Mouse (Mus musculus) gastrocnemius, adult 2 months (tissue): ENCODE measurements around the gene Pah. TPM values are rescaled to one million over a fixed set of nuclear protein-coding genes. Genes with fewer than 3 reads are reported as not detected.

ENCODE experiments used
- DNase-seq: peaks from one replicate; pipeline ENCODE4 v3.0.0; 2022
- H3K27ac ChIP-seq: fragments of 200-600 bp; 2 replicates; pipeline ENCODE4 v1.8.1; 2022; ENCODE audit warnings: mild to moderate bottlenecking
- H3K4me3 ChIP-seq: fragments of 200-600 bp; 2 replicates; pipeline ENCODE4 v1.8.1; 2022; ENCODE audit warnings: mild to moderate bottlenecking, moderate library complexity
- CTCF ChIP-seq: fragments of 200-600 bp; IDR thresholded peaks from 2 replicates; pipeline ENCODE4 v1.8.1; 2022; ENCODE audit warnings: antibody characterized with exemption, mild to moderate bottlenecking, moderate library complexity
- intact Hi-C: fragments of 180-260 bp; cut with DNase I; formaldehyde crosslinking; loops from one replicate; pipeline ENCODE4 v1.15.1; 2025
- long read RNA-seq, 2 experiments: library from polyadenylated mRNA; stranded (forward); transcript quantifications; one replicate each; pipeline ENCODE4 v2.0.0; 2021
- total RNA-seq, 2 experiments: library from RNA; stranded (reverse); gene quantifications; 2 replicates each; pipeline ENCODE4 v1.2.3; 2021

Pah gene
- total RNA-seq = not detected
- long read RNA-seq, experiment 1 = 0 reads
- long read RNA-seq, experiment 2 = 0 reads

- H3K4me3 ChIP-seq = no peak within 1 kb of the TSS
- no peak for TF ChIP-seq CTCF
- no peak within 1 kb of the TSS for H3K27ac ChIP-seq
- DNase-seq = no peak
- intact Hi-C loops = no loop called here
These were observed at the start of gene Pah for GRCm38 (mm10) chr10:87521646-87522045. Pah (plus strand) TSS chr10:87521795.

- intact Hi-C loops = no loop called here
- TF ChIP-seq CTCF = no peak
These were observed 48.0 kb upstream of the Pah start for GRCm38 (mm10) chr10:87473475-87474131.

GRCm38 (mm10) chr10:87474971-87475370 lies 46.6 kb upstream of the Pah start:
- intact Hi-C loops = no loop called here
- DNase-seq = no peak
- TF ChIP-seq CTCF = no peak

More at GRCm38 (mm10) chr10:87473475-87474131, 48.0 kb upstream of the Pah start:
- H3K4me3 ChIP-seq = no peak overlapping the region
- no peak for DNase-seq
- no peak overlapping the region for H3K27ac ChIP-seq

GRCm38 (mm10) chr10:87477895-87478294 lies 43.7 kb upstream of the Pah start:
- DNase-seq = no peak
- H3K27ac ChIP-seq = no peak overlapping the region
- no peak overlapping the region for H3K4me3 ChIP-seq
- intact Hi-C loops = no loop called here
- TF ChIP-seq CTCF = no peak

More at GRCm38 (mm10) chr10:87474971-87475370, 46.6 kb upstream of the Pah start:
- no peak overlapping the region for H3K4me3 ChIP-seq
- no peak overlapping the region for H3K27ac ChIP-seq

GRCm38 (mm10) chr10:87484831-87485720 lies 36.5 kb upstream of the Pah start:
- Histone ChIP-seq H3K27ac (no peak overlapping the region), H3K4me3 (no peak overlapping the region)
- no peak for TF ChIP-seq CTCF
- intact Hi-C loops = no loop called here
- DNase-seq = no peak

- DNase-seq = no peak
- no peak for TF ChIP-seq CTCF
- Histone ChIP-seq H3K4me3 (no peak overlapping the region), H3K27ac (no peak overlapping the region)
- intact Hi-C loops = no loop called here
These were observed 35.6 kb upstream of the Pah start for GRCm38 (mm10) chr10:87485721-87486620.

- intact Hi-C loops = no loop called here
- H3K4me3 ChIP-seq = no peak overlapping the region
These were observed 33.0 kb upstream of the Pah start for GRCm38 (mm10) chr10:87488429-87489145.

GRCm38 (mm10) chr10:87489246-87490009 lies 32.2 kb upstream of the Pah start:
- no peak for TF ChIP-seq CTCF
- Histone ChIP-seq H3K27ac (no peak overlapping the region), H3K4me3 (no peak overlapping the region)
- DNase-seq = no peak
- intact Hi-C loops = no loop called here

More at GRCm38 (mm10) chr10:87488429-87489145, 33.0 kb upstream of the Pah start:
- no peak overlapping the region for H3K27ac ChIP-seq
- DNase-seq = no peak
- TF ChIP-seq CTCF = no peak

- no peak for DNase-seq
- Histone ChIP-seq H3K27ac (no peak overlapping the region), H3K4me3 (no peak overlapping the region)
- no peak for TF ChIP-seq CTCF
- intact Hi-C loops = no loop called here
These were observed 31.3 kb upstream of the Pah start for GRCm38 (mm10) chr10:87490328-87490727.

GRCm38 (mm10) chr10:87491485-87492040 lies 30.0 kb upstream of the Pah start:
- no peak for TF ChIP-seq CTCF
- intact Hi-C loops = no loop called here
- H3K27ac ChIP-seq = no peak overlapping the region
- DNase-seq = no peak
- H3K4me3 ChIP-seq = no peak overlapping the region

GRCm38 (mm10) chr10:87492332-87492660 lies 29.3 kb upstream of the Pah start:
- TF ChIP-seq CTCF = no peak
- no peak overlapping the region for H3K27ac ChIP-seq
- DNase-seq = no peak
- intact Hi-C loops = no loop called here
- H3K4me3 ChIP-seq = peak overlapping the region; percentile 70
